ENCODE assay signal across 16 mouse cellular contexts in the genomic region with DNA sequence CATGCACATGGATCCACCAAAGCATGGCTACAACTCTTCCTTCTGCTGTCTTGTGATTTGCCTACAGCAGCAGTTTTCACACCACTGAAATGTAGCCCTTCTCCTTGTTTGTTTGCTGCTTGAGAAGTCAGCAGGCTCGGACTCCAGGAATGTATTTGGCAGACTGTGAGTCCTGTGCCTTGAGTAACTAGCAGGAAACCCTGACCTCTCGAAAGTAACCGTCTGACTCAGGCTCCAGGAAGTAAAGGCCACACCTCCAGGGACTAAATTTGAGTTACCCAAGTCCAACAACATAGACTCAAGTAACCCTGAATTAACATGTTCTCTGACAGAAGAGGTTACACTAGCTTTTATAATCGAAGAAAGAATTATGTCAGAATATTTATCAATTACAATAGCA.
DNase-seq lines count a peak whose midpoint lies in the region; ATAC-seq and TF ChIP-seq lines count a peak whose summit lies in the region.
"Had no signal": no experiment of that assay in that cellular context is flagged by ENCODE, and none has a peak within 500 bp of the region (broad histone marks: within the 10 kb centered on the region; RNA-seq: fewer than 3 reads in every experiment).

No protein-coding gene starts in this region.

- whole genome bisulfite sequencing in kidney, embryonic 16.5 days = 51% methylated on average over 4 of the region's 4 CpGs
- WGBS in forebrain, postnatal 0 days = 82% methylated on average over 4 of the region's 4 CpGs

- no peak overlapping the region for H3K27ac ChIP-seq in kidney, embryonic 16.5 days (ENCODE audit: low read length)
- no peak overlapping the region for H3K27ac ChIP-seq in forebrain, postnatal 0 days (ENCODE audit: low read depth, low read length)
- H3K27ac ChIP-seq: embryonic facial prominence, embryonic 15.5 days; forebrain, embryonic 15.5 days; intestine, embryonic 15.5 days; liver, embryonic 13.5 days had no signal

- no peak for ATAC-seq in kidney, embryonic 16.5 days (ENCODE audit: low FRiP score, low TSS enrichment)
- ATAC-seq in megakaryocyte progenitor cell, adult 5-6 weeks (replicated peaks; ENCODE audit: poor library complexity) = peak; percentile 75
- no peak for ATAC-seq in forebrain, postnatal 0 days
- ATAC-seq: forebrain, embryonic 15.5 days; intestine, embryonic 15.5 days had no signal

- H3K27me3 ChIP-seq in kidney, embryonic 16.5 days (ENCODE audit: insufficient read depth, low read length) = no peaks in the 10 kb centered on the region
- H3K27me3 ChIP-seq in forebrain, postnatal 0 days (ENCODE audit: insufficient read depth, low read length) = no peaks in the 10 kb centered on the region
- H3K27me3 ChIP-seq: embryonic facial prominence, embryonic 15.5 days; forebrain, embryonic 15.5 days; intestine, embryonic 15.5 days; liver, embryonic 13.5 days had no signal

- H3K9ac ChIP-seq in kidney, embryonic 16.5 days (replicated peaks; ENCODE audit: low read length) = no peak overlapping the region
- H3K9ac ChIP-seq in forebrain, postnatal 0 days = no peak overlapping the region
- H3K9ac ChIP-seq: embryonic facial prominence, embryonic 15.5 days; forebrain, embryonic 15.5 days; intestine, embryonic 15.5 days; liver, embryonic 13.5 days had no signal

- TF ChIP-seq CTCF in forebrain, postnatal 0 days (IDR thresholded peaks at IDR 0.05; ENCODE audit: low read depth) = no peak

- H3K4me3 ChIP-seq in kidney, embryonic 16.5 days (ENCODE audit: low read length) = no peak overlapping the region
- H3K4me3 ChIP-seq in forebrain, postnatal 0 days (ENCODE audit: low read depth, low read length) = no peak overlapping the region
- H3K4me3 ChIP-seq: embryonic facial prominence, embryonic 15.5 days; forebrain, embryonic 15.5 days; intestine, embryonic 15.5 days; liver, embryonic 13.5 days had no signal

- DNase-seq in kidney, adult 18-20 months = peak; percentile 4
- peak; percentile 29 to 48 for DNase-seq in adrenal gland, postnatal 36 days
- DNase-seq in kidney, postnatal 36 days = peak; percentile 10 to 35
- no peak for DNase-seq in spleen, postnatal 14 days (ENCODE audit: low spot score in 2 of 2)
- no peak for DNase-seq in urinary bladder, postnatal 14 days (ENCODE audit: low spot score)
- DNase-seq in forebrain, postnatal 0 days = no peak
- DNase-seq: cerebellum, postnatal 25 days; liver, embryonic 13.5 days; retina, postnatal 1 day; thymus, postnatal 36 days had no signal

- no peak overlapping the region for H3K4me2 ChIP-seq in kidney, embryonic 16.5 days (replicated peaks; ENCODE audit: low read depth, low read length)
- H3K4me2 ChIP-seq in forebrain, postnatal 0 days (ENCODE audit: low read depth) = no peak overlapping the region
- H3K4me2 ChIP-seq: embryonic facial prominence, embryonic 15.5 days; forebrain, embryonic 15.5 days; intestine, embryonic 15.5 days; liver, embryonic 13.5 days; midbrain, embryonic 11.5 days had no signal

- H3K4me1 ChIP-seq in kidney, embryonic 16.5 days (ENCODE audit: insufficient read depth, low read length) = 0 out of 2 replicates have a peak, but pooled peaks cover 2% of the 10 kb centered on the region
- H3K4me1 ChIP-seq in forebrain, postnatal 0 days (ENCODE audit: insufficient read depth) = no peaks in the 10 kb centered on the region
- H3K4me1 ChIP-seq: embryonic facial prominence, embryonic 15.5 days; forebrain, embryonic 15.5 days; intestine, embryonic 15.5 days; liver, embryonic 13.5 days had no signal

- no peaks in the 10 kb centered on the region for H3K9me3 ChIP-seq in kidney, embryonic 16.5 days (ENCODE audit: low read length)
- H3K9me3 ChIP-seq in forebrain, postnatal 0 days (ENCODE audit: low read length) = no peaks in the 10 kb centered on the region
- H3K9me3 ChIP-seq: embryonic facial prominence, embryonic 15.5 days; forebrain, embryonic 15.5 days; intestine, embryonic 15.5 days; liver, embryonic 13.5 days had no signal

- H3K36me3 ChIP-seq in kidney, embryonic 16.5 days (ENCODE audit: insufficient read depth, low read length) = no peaks in the 10 kb centered on the region
- H3K36me3 ChIP-seq in forebrain, postnatal 0 days (ENCODE audit: insufficient read depth) = no peaks in the 10 kb centered on the region
- H3K36me3 ChIP-seq: embryonic facial prominence, embryonic 15.5 days; forebrain, embryonic 15.5 days; intestine, embryonic 15.5 days; liver, embryonic 13.5 days had no signal

Comparison
In these comparisons a context has a peak if more than half of its experiments do, and no peak if none do; other contexts are left out.
1. DNase-seq: peak in kidney, adult 18-20 months (single experiment), adrenal gland, postnatal 36 days (2 of 2) and kidney, postnatal 36 days (2 of 2); none in spleen, postnatal 14 days (0 of 2), urinary bladder, postnatal 14 days (single experiment) and forebrain, postnatal 0 days (single experiment).